8 mouse cellular contexts compared by ENCODE assay signal in genomic region chrX:42151024-42151754, GRCm38 (mm10). TPM values are rescaled to one million over a fixed set of nuclear protein-coding genes. Genes with fewer than 3 reads are reported as not detected.
DNase-seq lines count a peak whose midpoint lies in the region; ATAC-seq and TF ChIP-seq lines count a peak whose summit lies in the region.

No protein-coding gene starts in this region.

- 22% methylated on average over 25 of the region's 25 CpGs for WGBS in embryonic facial prominence, embryonic 14.5 days
- WGBS in hindbrain, postnatal 0 days: 25% methylated on average over 25 of the region's 25 CpGs
- WGBS in midbrain, embryonic 16.5 days: 17% methylated on average over 25 of the region's 25 CpGs

- peaks cover 10% of the 10 kb centered on the region for H3K4me1 ChIP-seq in G1E (ENCODE audit: insufficient read depth, low read depth, low read length)
- H3K4me1 ChIP-seq in embryonic facial prominence, embryonic 14.5 days (ENCODE audit: control insufficient read depth, insufficient read depth, low read length): no peaks in the 10 kb centered on the region
- no peaks in the 10 kb centered on the region for H3K4me1 ChIP-seq in hindbrain, postnatal 0 days (ENCODE audit: insufficient read depth, low read length)
- no peaks in the 10 kb centered on the region; the same call in 1 of the 2 replicates for H3K4me1 ChIP-seq in midbrain, embryonic 16.5 days (ENCODE audit: control insufficient read depth, insufficient read depth, low read length)

- H3K4me3 ChIP-seq in G1E (ENCODE audit: low read depth, low read length): peak overlapping the region; percentile 77
- peak overlapping the region; percentile 47 for H3K4me3 ChIP-seq in embryonic facial prominence, embryonic 14.5 days (ENCODE audit: low read depth, low read length)
- peak overlapping the region; percentile 46 for H3K4me3 ChIP-seq in hindbrain, postnatal 0 days (ENCODE audit: low read length)
- H3K4me3 ChIP-seq in midbrain, embryonic 16.5 days (ENCODE audit: low read depth, low read length): peak overlapping the region; percentile 60

- H3K9ac ChIP-seq in embryonic facial prominence, embryonic 14.5 days (ENCODE audit: low read depth, low read length): peak overlapping the region; percentile 71
- H3K9ac ChIP-seq in hindbrain, postnatal 0 days (replicated peaks; ENCODE audit: low read length): peak overlapping the region; percentile 54
- peak overlapping the region; percentile 61 for H3K9ac ChIP-seq in midbrain, embryonic 16.5 days (ENCODE audit: low read depth, low read length)

- peak overlapping the region; percentile 99 for H3K27ac ChIP-seq in embryonic facial prominence, embryonic 14.5 days (replicated peaks; ENCODE audit: low read depth, low read length)
- peak overlapping the region; percentile 79 for H3K27ac ChIP-seq in hindbrain, postnatal 0 days
- H3K27ac ChIP-seq in midbrain, embryonic 16.5 days (ENCODE audit: low read length): peak overlapping the region; percentile 98

- no peaks in the 10 kb centered on the region for H3K9me3 ChIP-seq in G1E (replicated peaks)
- no peaks in the 10 kb centered on the region for H3K9me3 ChIP-seq in embryonic facial prominence, embryonic 14.5 days (ENCODE audit: control insufficient read depth, low read length)
- no peaks in the 10 kb centered on the region for H3K9me3 ChIP-seq in hindbrain, postnatal 0 days (ENCODE audit: low read length)
- H3K9me3 ChIP-seq in midbrain, embryonic 16.5 days (replicated peaks; ENCODE audit: control insufficient read depth, low read length, poor library complexity, severe bottlenecking): no peaks in the 10 kb centered on the region

- ATAC-seq in G1E (ENCODE audit: extremely low read depth, insufficient number of reproducible peaks, low FRiP score, poor library complexity, severe bottlenecking): no peak
- ATAC-seq in embryonic facial prominence, embryonic 14.5 days (ENCODE audit: low read depth): no peak
- no peak for ATAC-seq in hindbrain, postnatal 0 days
- ATAC-seq in midbrain, embryonic 16.5 days: no peak; the same call in 1 of the 2 replicates
- no peak for ATAC-seq in megakaryocyte-erythroid progenitor cell, adult 5-6 weeks (replicated peaks; ENCODE audit: low FRiP score, low TSS enrichment, poor library complexity, severe bottlenecking)
- ATAC-seq in CD4-positive, CD25-positive, alpha-beta regulatory T cell, adult 4 months: no peak

- DNase-seq in kidney, adult 11 months: peak; percentile 8
- no peak for DNase-seq in kidney, postnatal 4 days
- DNase-seq in G1E (ENCODE audit: low spot score): no peak
- DNase-seq in embryonic facial prominence, embryonic 14.5 days (ENCODE audit: low spot score): peak; percentile 7
- DNase-seq in hindbrain, postnatal 0 days (ENCODE audit: low spot score): no peak

- no peaks in the 10 kb centered on the region for H3K27me3 ChIP-seq in G1E (ENCODE audit: insufficient read depth, low read length)
- no peaks in the 10 kb centered on the region for H3K27me3 ChIP-seq in embryonic facial prominence, embryonic 14.5 days (replicated peaks; ENCODE audit: control insufficient read depth, insufficient read depth, low read length)
- H3K27me3 ChIP-seq in hindbrain, postnatal 0 days (ENCODE audit: insufficient read depth, low read length): no peaks in the 10 kb centered on the region
- no peaks in the 10 kb centered on the region for H3K27me3 ChIP-seq in midbrain, embryonic 16.5 days (ENCODE audit: control insufficient read depth, insufficient read depth, low read depth, low read length)

- peak overlapping the region; percentile 59 for H3K4me2 ChIP-seq in embryonic facial prominence, embryonic 14.5 days (ENCODE audit: low read depth, low read length)
- H3K4me2 ChIP-seq in hindbrain, postnatal 0 days (ENCODE audit: low read depth, low read length): peak overlapping the region; percentile 57
- H3K4me2 ChIP-seq in midbrain, embryonic 16.5 days (ENCODE audit: low read length): peak overlapping the region; percentile 55

- no peak for TF ChIP-seq CTCF in G1E (IDR thresholded peaks at IDR 0.05; ENCODE audit: low read depth, low read length)
- no peak for TF ChIP-seq CTCF in hindbrain, postnatal 0 days (IDR thresholded peaks at IDR 0.05; ENCODE audit: low read depth)

- H3K36me3 ChIP-seq in G1E (replicated peaks): no peaks in the 10 kb centered on the region
- H3K36me3 ChIP-seq in embryonic facial prominence, embryonic 14.5 days (ENCODE audit: control insufficient read depth, insufficient read depth, low read length): no peaks in the 10 kb centered on the region
- no peaks in the 10 kb centered on the region for H3K36me3 ChIP-seq in hindbrain, postnatal 0 days (ENCODE audit: insufficient read depth, low read length)
- H3K36me3 ChIP-seq in midbrain, embryonic 16.5 days (ENCODE audit: control insufficient read depth, insufficient read depth, low read length): no peaks in the 10 kb centered on the region

RNA-seq across cellular contexts. Expression of gene Stag2, which starts 2.1 kb away (rescaled TPM):
- total RNA-seq in G1E (2014; fragmentation: Nextera tagmentation) (284 and 296 TPM in 2 replicates), G1E (2017) (600 and 667 TPM in 2 replicates)
- polyA plus RNA-seq in G1E (2012): 10.3 and 14.1 TPM in 2 replicates
- polyA plus RNA-seq in embryonic facial prominence, embryonic 14.5 days (2014; fragmentation: Nextera tagmentation; extraction: Ambion mirVana): 54.2 and 56.2 TPM in 2 replicates
- 35.7 and 55.3 TPM in 2 replicates for total RNA-seq in hindbrain, postnatal 0 days (2014; rRNA removed)
- 14.5 and 16.8 TPM in 2 replicates for polyA plus RNA-seq in hindbrain, postnatal 0 days (2015; fragmentation: Nextera tagmentation; extraction: Ambion mirVana)
- polyA plus RNA-seq in midbrain, embryonic 16.5 days (2015; fragmentation: Nextera tagmentation; extraction: Ambion mirVana): 20.7 and 21.5 TPM in 2 replicates
- total RNA-seq in megakaryocyte-erythroid progenitor cell, adult 5-6 weeks (2014; fragmentation: Nextera tagmentation): 65.2 and 118 TPM in 2 replicates
- total RNA-seq in megakaryocyte-erythroid progenitor cell, adult 5-6 weeks (2017): 508 and 636 TPM in 2 replicates
- polyA plus RNA-seq in CD4-positive, CD25-positive, alpha-beta regulatory T cell, adult 4 months (2017; shearing (Covaris generic)): 10 to 100 TPM; 86.9 to 92.7 TPM

Comparison
In these comparisons a context has a peak if more than half of its experiments do, and no peak if none do; other contexts are left out.
1. DNase-seq: peak in kidney, adult 11 months (single experiment) and embryonic facial prominence, embryonic 14.5 days (single experiment); none in kidney, postnatal 4 days (0 of 2), G1E (single experiment) and hindbrain, postnatal 0 days (single experiment).
2. Peak in every context shown above with its lines, with median percentiles within 50 percentile points of each other: H3K4me3 ChIP-seq, H3K27ac ChIP-seq, H3K4me2 ChIP-seq and H3K9ac ChIP-seq.